Mouse (Mus musculus) mature B cell (primary cell): ENCODE results near the gene Serpina3b.

Experiments used
- in situ Hi-C: fragments of 300-500 bp; cut with MboI; formaldehyde crosslinking; loops from 2 replicates; pipeline ENCODE4 v1.14.3; 2019

The Serpina3b gene

GRCm38 (mm10) chr12:104175636-104176035 lies 47.8 kb downstream of the Serpina3b start:
- in situ Hi-C loops: no loop called here

GRCm38 (mm10) chr12:104178577-104178976 lies 50.8 kb downstream of the Serpina3b start:
- in situ Hi-C loops: no loop called here

- in situ Hi-C loops: no loop called here
Measured at GRCm38 (mm10) chr12:104178987-104179386, 51.2 kb downstream of the Serpina3b start.

GRCm38 (mm10) chr12:104185046-104185445 lies 57.2 kb downstream of the Serpina3b start:
- in situ Hi-C loops: no loop called here

GRCm38 (mm10) chr12:104186041-104186581 lies 58.3 kb downstream of the Serpina3b start:
- in situ Hi-C loops: no loop called here
